Mouse (Mus musculus) heart, embryonic 15.5 days (tissue): ENCODE measurements around the gene Gsk3a. TPM values are rescaled to one million over a fixed set of nuclear protein-coding genes. Genes with fewer than 3 reads are reported as not detected.

Experiments
- ATAC-seq: fragments of 200-750 bp; cut with Nextera tagmentation; replicated peaks from 2 replicates; pipeline ENCODE4 v1.8.0; 2017; ENCODE audit warnings: low read depth, moderate TSS enrichment; ENCODE audit not compliant: insufficient number of reproducible peaks, insufficient read depth, low FRiP score
- H3K27ac ChIP-seq: fragments of 300-500 bp; sonication (generic); 2 replicates; pipeline ENCODE4 v1.5.1; 2015; ENCODE audit warnings: mild to moderate bottlenecking, inconsistent platforms
- H3K27me3 ChIP-seq: fragments of 300-500 bp; sonication (generic); 2 replicates; pipeline ENCODE4 v1.6.1; 2015; ENCODE audit warnings: inconsistent platforms
- H3K36me3 ChIP-seq: fragments of 300-500 bp; sonication (generic); 2 replicates; pipeline ENCODE4 v1.6.1; 2015; ENCODE audit warnings: mild to moderate bottlenecking, inconsistent platforms
- H3K4me1 ChIP-seq: fragments of 300-500 bp; sonication (generic); replicated peaks from 2 replicates; pipeline ENCODE4 v1.6.1; 2015; ENCODE audit warnings: inconsistent platforms
- H3K4me2 ChIP-seq: fragments of 300-500 bp; sonication (generic); 2 replicates; pipeline ENCODE4 v1.6.1; 2015; ENCODE audit warnings: inconsistent platforms, mild to moderate bottlenecking, moderate library complexity
- H3K4me3 ChIP-seq: fragments of 300-500 bp; sonication (generic); 2 replicates; pipeline ENCODE4 v1.5.1; 2015; ENCODE audit warnings: mild to moderate bottlenecking, inconsistent platforms
- H3K9ac ChIP-seq: fragments of 300-500 bp; sonication (generic); 2 replicates; pipeline ENCODE4 v1.6.1; 2015; ENCODE audit warnings: mild to moderate bottlenecking, inconsistent platforms
- H3K9me3 ChIP-seq: fragments of 300-500 bp; sonication (generic); replicated peaks from 2 replicates; pipeline ENCODE4 v1.6.1; 2016; ENCODE audit warnings: inconsistent platforms
- WGBS: fragments of 180-500 bp; shearing (Covaris S2); methylation state at CpG from one replicate; pipeline ENCODE4 v1.1.7; 2015; ENCODE audit warnings: mixed read lengths; 5-methylcytosine and 5-hydroxymethylcytosine counted together
- polyA plus RNA-seq: library from polyadenylated mRNA; unstranded; fragments of >200 nt; fragmentation: Nextera tagmentation; extraction: Ambion mirVana; gene quantifications from 2 replicates; pipeline ENCODE4 v1.2.1, GENCODE M21; 2015

Gsk3a gene
- polyA plus RNA-seq: 6.6 and 9.8 TPM in 2 replicates

DNA sequence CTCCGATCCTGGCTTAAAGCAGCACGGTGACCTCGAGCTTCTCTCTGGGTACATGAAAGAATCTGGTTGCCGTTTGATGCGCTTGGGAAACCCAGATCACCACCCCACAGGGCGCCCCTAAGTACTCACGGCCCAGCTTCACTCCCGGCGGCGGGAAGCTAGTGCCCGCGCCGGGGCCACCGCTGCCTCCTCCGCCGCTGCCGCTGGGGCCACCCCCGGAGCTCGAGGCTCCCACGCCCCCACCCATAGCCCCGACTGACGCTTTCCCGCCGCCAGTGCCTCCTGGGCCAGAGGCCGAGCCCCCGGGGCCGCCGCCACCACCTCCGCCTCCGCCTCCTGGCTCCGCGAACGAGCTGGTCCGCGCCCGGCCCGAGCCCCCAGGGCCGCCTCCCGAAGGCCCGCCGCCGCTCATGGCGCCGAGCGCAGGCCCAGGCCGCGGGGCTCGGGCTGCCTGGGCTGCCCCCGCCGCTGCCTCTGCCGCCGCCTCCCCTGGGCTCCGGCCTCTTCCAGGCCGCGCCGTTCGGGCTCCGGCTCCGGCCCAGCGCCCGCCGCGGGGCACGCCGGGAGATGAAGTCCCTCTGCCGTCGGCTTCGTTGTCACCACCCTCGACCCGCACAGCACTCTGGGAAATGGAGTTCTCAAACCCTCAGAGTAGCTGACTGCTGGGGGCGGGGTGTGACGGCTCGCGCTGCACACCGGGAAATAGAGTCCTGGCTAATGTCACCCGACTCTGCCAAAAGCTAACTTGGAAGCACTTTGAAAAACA lies at the start of gene Gsk3a:
Gene Gsk3a (minus strand): TSS at position 603 of the 766 bp plus-strand sequence.
- WGBS: under 1% methylated on average over 73 of the region's 76 CpGs
- Histone ChIP-seq H3K9me3 (no peaks in the 10 kb centered on the region), H3K4me1 (peaks cover 39% of the 10 kb centered on the region), H3K27ac (peak within 1 kb of the TSS; percentile 91), H3K9ac (peak within 1 kb of the TSS; percentile 97), H3K4me3 (peak within 1 kb of the TSS; percentile 82), H3K36me3 (peaks cover 20% of the 10 kb centered on the region), H3K4me2 (peak within 1 kb of the TSS; percentile 79), H3K27me3 (no peaks in the 10 kb centered on the region)
- ATAC-seq: peak; percentile 85

DNA sequence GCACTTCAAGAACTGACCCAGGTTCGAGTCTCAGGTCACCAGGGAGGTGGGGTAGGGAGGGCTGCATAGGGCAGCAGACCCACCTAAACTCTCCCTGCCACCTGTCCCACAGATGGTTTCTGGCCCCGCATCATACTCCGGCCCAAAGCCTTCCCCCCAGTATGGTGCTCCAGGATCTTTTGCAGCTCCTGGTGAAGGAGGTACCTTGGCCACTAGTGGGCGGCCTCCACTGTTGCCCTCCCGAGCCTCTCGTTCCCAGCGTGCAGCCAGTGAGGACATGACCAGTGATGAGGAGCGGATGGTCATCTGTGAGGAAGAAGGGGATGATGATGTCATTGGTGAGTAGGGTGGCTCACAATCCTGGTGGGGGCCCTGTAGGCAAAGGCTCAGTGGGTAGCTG lies 49.3 kb upstream of the Gsk3a start:
- Histone ChIP-seq H3K9me3 (no peaks in the 10 kb centered on the region), H3K4me1 (peaks cover 36% of the 10 kb centered on the region), H3K4me2 (no peak overlapping the region), H3K36me3 (peaks cover 73% of the 10 kb centered on the region), H3K27me3 (no peaks in the 10 kb centered on the region), H3K27ac (no peak overlapping the region), H3K4me3 (no peak overlapping the region), H3K9ac (no peak overlapping the region)
- WGBS: 80% methylated on average over 8 of the region's 8 CpGs
- no peak for ATAC-seq

- Histone ChIP-seq H3K9me3 (no peaks in the 10 kb centered on the region), H3K4me1 (peaks cover 40% of the 10 kb centered on the region), H3K4me3 (no peak overlapping the region), H3K27ac (no peak overlapping the region), H3K27me3 (no peaks in the 10 kb centered on the region), H3K36me3 (peaks cover 60% of the 10 kb centered on the region), H3K4me2 (no peak overlapping the region), H3K9ac (no peak overlapping the region)
- WGBS: 89% methylated on average over 20 of the region's 20 CpGs
- ATAC-seq: no peak
Measured at GRCm38 (mm10) chr7:25285511-25286238, 48.0 kb upstream of the Gsk3a start.

DNA sequence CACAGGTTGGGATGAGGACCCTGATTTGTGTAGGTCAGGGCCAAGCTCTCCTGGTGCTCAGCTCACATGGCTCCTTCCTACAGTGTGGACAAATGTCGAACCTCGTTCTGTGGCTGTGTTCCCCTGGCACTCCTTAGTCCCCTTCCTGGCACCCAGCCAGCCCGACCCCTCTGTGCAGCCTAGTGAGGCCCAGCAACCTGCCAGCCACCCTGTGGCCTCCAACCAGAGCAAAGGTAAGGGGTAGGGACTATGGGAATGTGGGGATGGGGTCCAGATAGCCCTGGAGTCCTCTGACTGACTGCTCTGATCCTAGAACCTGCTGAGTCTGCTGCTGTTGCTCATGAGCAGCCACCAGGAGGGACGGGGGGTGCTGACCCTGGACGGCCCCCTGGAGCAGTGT lies 47.1 kb upstream of the Gsk3a start:
- Histone ChIP-seq H3K9me3 (no peaks in the 10 kb centered on the region), H3K4me2 (peak overlapping the region; percentile 80), H3K9ac (peak overlapping the region; percentile 88; the same call in 1 of the 2 replicates), H3K27me3 (no peaks in the 10 kb centered on the region), H3K4me1 (peaks cover 46% of the 10 kb centered on the region), H3K36me3 (peaks cover 51% of the 10 kb centered on the region), H3K4me3 (0 out of 2 replicates have a peak overlapping the region, but pooled peaks have one; percentile 83), H3K27ac (0 out of 2 replicates have a peak overlapping the region, but pooled peaks have one; percentile 19)
- no peak for ATAC-seq
- 60% methylated on average over 5 of the region's 5 CpGs for WGBS

DNA sequence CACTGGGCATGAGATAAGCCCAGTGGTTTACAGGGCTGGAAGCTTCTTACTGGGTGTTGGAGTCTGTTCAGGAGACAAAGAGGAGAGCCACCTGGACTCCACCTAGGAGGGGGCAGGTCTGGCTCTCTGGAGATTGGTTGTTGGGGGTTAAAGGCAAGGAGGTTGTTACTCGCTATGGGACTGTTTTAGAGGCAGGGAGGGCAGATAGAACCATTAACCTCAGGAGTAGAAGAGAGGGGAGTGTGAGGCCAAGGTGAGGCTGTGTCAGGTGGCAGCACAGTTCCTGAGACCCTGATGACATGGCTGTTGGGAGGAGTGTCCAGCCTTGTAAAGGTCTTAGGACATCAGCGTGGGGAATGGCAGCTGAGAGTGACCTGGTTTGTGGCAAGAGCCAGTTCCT lies 46.5 kb upstream of the Gsk3a start:
- H3K4me2 ChIP-seq: peak overlapping the region; percentile 80
- H3K4me3 ChIP-seq: peak overlapping the region; percentile 83
- 54% methylated on average over 2 of the region's 2 CpGs for WGBS
- H3K27me3 ChIP-seq: no peaks in the 10 kb centered on the region
- H3K4me1 ChIP-seq: peaks cover 49% of the 10 kb centered on the region
- no peaks in the 10 kb centered on the region for H3K9me3 ChIP-seq
- H3K36me3 ChIP-seq: peaks cover 45% of the 10 kb centered on the region
- H3K27ac ChIP-seq: peak overlapping the region; percentile 98
- no peak for ATAC-seq
- H3K9ac ChIP-seq: peak overlapping the region; percentile 88

GRCm38 (mm10) chr7:25283637-25284036 lies 46.0 kb upstream of the Gsk3a start:
- no peak for ATAC-seq
- WGBS: 4% methylated on average over 5 of the region's 5 CpGs

GRCm38 (mm10) chr7:25282731-25283211 lies 45.1 kb upstream of the Gsk3a start:
- no peaks in the 10 kb centered on the region for H3K27me3 ChIP-seq
- no peak for ATAC-seq
- peak overlapping the region; percentile 98 for H3K27ac ChIP-seq
- peaks cover 31% of the 10 kb centered on the region for H3K36me3 ChIP-seq
- peak overlapping the region; percentile 83 for H3K4me3 ChIP-seq
- H3K4me2 ChIP-seq: peak overlapping the region; percentile 80
- WGBS: 1% methylated on average over 28 of the region's 36 CpGs
- H3K9ac ChIP-seq: peak overlapping the region; percentile 88
- H3K9me3 ChIP-seq: no peaks in the 10 kb centered on the region
- peaks cover 51% of the 10 kb centered on the region for H3K4me1 ChIP-seq

More at GRCm38 (mm10) chr7:25283637-25284036, 46.0 kb upstream of the Gsk3a start:
- H3K4me1 ChIP-seq: peaks cover 49% of the 10 kb centered on the region
- peaks cover 39% of the 10 kb centered on the region for H3K36me3 ChIP-seq
- peak overlapping the region; percentile 83 for H3K4me3 ChIP-seq
- H3K4me2 ChIP-seq: peak overlapping the region; percentile 80
- peak overlapping the region; percentile 98 for H3K27ac ChIP-seq
- H3K27me3 ChIP-seq: no peaks in the 10 kb centered on the region
- H3K9me3 ChIP-seq: no peaks in the 10 kb centered on the region
- H3K9ac ChIP-seq: peak overlapping the region; percentile 88

GRCm38 (mm10) chr7:25281734-25282601 lies 44.3 kb upstream of the Gsk3a start:
- WGBS: under 1% methylated on average over 59 of the region's 108 CpGs
- peak overlapping the region; percentile 88 for H3K9ac ChIP-seq
- peaks cover 59% of the 10 kb centered on the region for H3K4me1 ChIP-seq
- H3K4me3 ChIP-seq: peak overlapping the region; percentile 83
- no peaks in the 10 kb centered on the region for H3K27me3 ChIP-seq
- H3K36me3 ChIP-seq: peaks cover 23% of the 10 kb centered on the region
- H3K4me2 ChIP-seq: peak overlapping the region; percentile 80
- no peaks in the 10 kb centered on the region for H3K9me3 ChIP-seq
- ATAC-seq: peak; percentile 78
- H3K27ac ChIP-seq: peak overlapping the region; percentile 98

GRCm38 (mm10) chr7:25281166-25281733 lies 43.6 kb upstream of the Gsk3a start:
- peaks cover 16% of the 10 kb centered on the region for H3K36me3 ChIP-seq
- ATAC-seq: no peak
- peaks cover 67% of the 10 kb centered on the region for H3K4me1 ChIP-seq
- H3K9me3 ChIP-seq: no peaks in the 10 kb centered on the region
- peak overlapping the region; percentile 83 for H3K4me3 ChIP-seq
- H3K27ac ChIP-seq: peak overlapping the region; percentile 98
- peak overlapping the region; percentile 80 for H3K4me2 ChIP-seq
- 18% methylated on average over 12 of the region's 12 CpGs for WGBS
- H3K27me3 ChIP-seq: no peaks in the 10 kb centered on the region
- H3K9ac ChIP-seq: peak overlapping the region; percentile 66
